Mouse (Mus musculus): ENCODE data around the gene Ndufa7. TPM values are rescaled to one million over a fixed set of nuclear protein-coding genes. Genes with fewer than 3 reads are reported as not detected.
A peak's percentile ranks its signal among the peaks of the same experiment; 100 is the strongest.

The Ndufa7 gene
- polyA plus RNA-seq, 1 experiment = 417 TPM

- peak overlapping the region; percentile 19 for H3K27ac ChIP-seq (ENCODE audit: insufficient read depth, low read depth, low read length)
Measured at GRCm38 (mm10) chr17:33811142-33811516, 13.2 kb upstream of the Ndufa7 start.

DNA sequence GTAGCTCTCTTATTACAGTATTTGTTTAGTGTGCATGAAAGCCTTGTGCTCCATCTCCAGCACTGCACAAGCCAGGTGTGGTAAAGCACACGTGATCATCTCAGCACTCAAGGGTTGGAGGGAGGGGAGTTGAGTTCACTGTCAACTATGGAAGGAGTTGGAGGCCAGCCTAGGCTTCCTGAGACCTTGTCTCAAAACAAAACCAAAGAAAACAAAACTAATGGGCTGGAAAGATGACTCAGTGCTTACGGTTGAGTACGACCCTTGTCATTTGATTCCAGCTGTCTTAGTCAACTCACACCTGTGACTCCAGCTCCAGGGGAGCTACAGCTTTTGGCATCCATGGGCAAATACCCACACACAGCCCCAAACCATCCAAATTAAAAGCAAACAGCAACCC lies 11.9 kb upstream of the Ndufa7 start:
- Histone ChIP-seq H3K36me3 (ENCODE audit: control insufficient read depth, insufficient read depth, low read length) (no peaks in the 10 kb centered on the region), H3K4me3 (ENCODE audit: low read depth, low read length) (no peak overlapping the region), H3K27ac (ENCODE audit: insufficient read depth, low read depth, low read length) (0 out of 2 replicates have a peak overlapping the region, but pooled peaks have one; percentile 8), H3K27me3 (ENCODE audit: control insufficient read depth, insufficient read depth, low read length) (no peaks in the 10 kb centered on the region), H3K4me1 (ENCODE audit: control insufficient read depth, insufficient read depth, insufficient read length, low read length) (peaks cover 2% of the 10 kb centered on the region; the same call in 1 of the 2 replicates)
- TF ChIP-seq POLR2A (IDR thresholded peaks at IDR 0.05; ENCODE audit: low read depth, low read length) = no peak
- no peak for TF ChIP-seq CTCF (IDR thresholded peaks at IDR 0.05; ENCODE audit: extremely low read depth, insufficient read length, insufficient replicate concordance, low read depth, low read length)
- WGBS = 15% methylated on average over 3 of the region's 3 CpGs

More at GRCm38 (mm10) chr17:33811142-33811516, 13.2 kb upstream of the Ndufa7 start:
- Histone ChIP-seq H3K4me1 (ENCODE audit: control insufficient read depth, insufficient read depth, insufficient read length, low read length) (no peaks in the 10 kb centered on the region), H3K27me3 (ENCODE audit: control insufficient read depth, insufficient read depth, low read length) (no peaks in the 10 kb centered on the region), H3K4me3 (ENCODE audit: low read depth, low read length) (peak overlapping the region; percentile 23), H3K36me3 (ENCODE audit: control insufficient read depth, insufficient read depth, low read length) (no peaks in the 10 kb centered on the region)
- no peak for TF ChIP-seq CTCF (IDR thresholded peaks at IDR 0.05; ENCODE audit: extremely low read depth, insufficient read length, insufficient replicate concordance, low read depth, low read length)
- WGBS = 16% methylated on average over 7 of the region's 7 CpGs

GRCm38 (mm10) chr17:33812990-33813389 lies 11.4 kb upstream of the Ndufa7 start:
- Histone ChIP-seq H3K27me3 (ENCODE audit: control insufficient read depth, insufficient read depth, low read length) (no peaks in the 10 kb centered on the region), H3K36me3 (ENCODE audit: control insufficient read depth, insufficient read depth, low read length) (no peaks in the 10 kb centered on the region), H3K4me1 (ENCODE audit: control insufficient read depth, insufficient read depth, insufficient read length, low read length) (peaks cover 5% of the 10 kb centered on the region), H3K27ac (ENCODE audit: insufficient read depth, low read depth, low read length) (0 out of 2 replicates have a peak overlapping the region, but pooled peaks have one; percentile 8), H3K4me3 (ENCODE audit: low read depth, low read length) (no peak overlapping the region)
- 61% methylated on average over 4 of the region's 4 CpGs for WGBS
- TF ChIP-seq POLR2A (IDR thresholded peaks at IDR 0.05; ENCODE audit: low read depth, low read length) = no peak

DNA sequence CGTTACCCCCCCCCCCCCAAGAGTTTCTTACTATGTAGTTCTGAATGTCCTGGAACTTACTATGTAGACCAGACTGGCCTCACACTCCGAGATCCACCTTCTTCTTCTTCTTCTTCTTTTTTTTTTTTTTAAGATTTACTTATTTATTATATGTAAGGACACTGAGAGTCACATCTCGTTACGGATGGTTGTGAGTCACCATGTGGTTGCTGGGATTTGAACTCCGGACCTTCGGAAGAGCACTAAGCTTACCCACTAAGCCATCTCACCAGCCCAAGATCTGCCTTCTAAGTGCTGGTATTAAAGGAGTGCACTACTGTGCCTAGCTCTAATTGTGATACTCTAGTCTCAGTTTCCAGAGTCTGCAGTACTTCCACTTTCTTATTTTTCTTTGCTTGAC lies 9.0 kb upstream of the Ndufa7 start:
- H3K27me3 ChIP-seq (ENCODE audit: control insufficient read depth, insufficient read depth, low read length) = no peaks in the 10 kb centered on the region
- no peak overlapping the region for H3K4me3 ChIP-seq (ENCODE audit: low read depth, low read length)
- H3K27ac ChIP-seq (ENCODE audit: insufficient read depth, low read depth, low read length) = no peak overlapping the region
- H3K4me1 ChIP-seq (ENCODE audit: control insufficient read depth, insufficient read depth, insufficient read length, low read length) = peaks cover 10% of the 10 kb centered on the region
- TF ChIP-seq CTCF (IDR thresholded peaks at IDR 0.05; ENCODE audit: extremely low read depth, insufficient read length, insufficient replicate concordance, low read depth, low read length) (no peak), POLR2A (IDR thresholded peaks at IDR 0.05; ENCODE audit: low read depth, low read length) (no peak)
- 81% methylated on average over 6 of the region's 6 CpGs for WGBS
- peaks cover 2% of the 10 kb centered on the region; the same call in 1 of the 2 replicates for H3K36me3 ChIP-seq (ENCODE audit: control insufficient read depth, insufficient read depth, low read length)

- WGBS = 67% methylated on average over 5 of the region's 5 CpGs
- Histone ChIP-seq H3K4me1 (ENCODE audit: control insufficient read depth, insufficient read depth, insufficient read length, low read length) (peaks cover 10% of the 10 kb centered on the region), H3K36me3 (ENCODE audit: control insufficient read depth, insufficient read depth, low read length) (peaks cover 8% of the 10 kb centered on the region), H3K27ac (ENCODE audit: insufficient read depth, low read depth, low read length) (peak overlapping the region; percentile 56; the same call in 1 of the 2 replicates), H3K4me3 (ENCODE audit: low read depth, low read length) (peak overlapping the region; percentile 64), H3K27me3 (ENCODE audit: control insufficient read depth, insufficient read depth, low read length) (no peaks in the 10 kb centered on the region)
- TF ChIP-seq POLR2A (IDR thresholded peaks at IDR 0.05; ENCODE audit: low read depth, low read length) (no peak), CTCF (IDR thresholded peaks at IDR 0.05; ENCODE audit: extremely low read depth, insufficient read length, insufficient replicate concordance, low read depth, low read length) (no peak)
Measured at GRCm38 (mm10) chr17:33816612-33817011, 7.8 kb upstream of the Ndufa7 start.

DNA sequence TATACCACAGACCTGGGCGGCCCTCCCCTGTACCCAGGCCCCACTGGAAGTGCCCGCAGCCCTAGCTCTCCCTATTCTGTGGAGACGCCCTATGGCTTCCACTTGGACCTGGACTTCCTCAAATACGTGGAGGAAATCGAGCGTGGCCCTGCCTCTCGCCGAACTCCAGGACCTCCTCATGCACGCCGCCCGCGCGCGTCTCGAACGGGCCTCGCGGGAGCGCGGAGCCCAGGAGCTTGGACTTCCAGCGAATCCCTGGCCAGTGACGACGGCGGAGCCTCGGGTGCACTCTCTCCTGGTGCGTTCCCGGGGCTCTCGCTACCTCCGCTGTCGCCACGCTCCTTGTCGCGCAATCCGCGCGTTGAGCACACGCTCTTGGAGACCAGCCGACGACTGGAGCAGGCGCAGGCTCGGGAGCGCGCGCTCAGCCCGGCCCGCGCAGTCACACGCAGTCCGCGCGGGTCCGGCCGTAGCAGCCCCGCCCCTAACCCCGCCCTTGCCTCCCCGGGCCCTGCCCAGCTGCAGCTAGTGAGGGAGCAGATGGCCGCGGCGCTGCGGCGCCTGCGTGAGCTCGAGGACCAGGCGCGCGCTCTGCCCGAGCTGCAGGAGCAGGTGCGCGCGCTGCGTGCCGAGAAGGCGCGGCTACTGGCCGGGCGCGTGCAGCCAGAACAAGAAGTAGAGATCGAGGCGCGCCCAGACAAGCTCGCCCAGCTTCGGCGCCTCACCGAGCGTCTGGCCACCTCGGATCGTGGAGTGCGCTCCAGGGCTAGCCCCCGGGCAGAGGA lies 7.0 kb upstream of the Ndufa7 start:
- peaks cover 16% of the 10 kb centered on the region for H3K36me3 ChIP-seq (ENCODE audit: control insufficient read depth, insufficient read depth, low read length)
- H3K4me1 ChIP-seq (ENCODE audit: control insufficient read depth, insufficient read depth, insufficient read length, low read length) = peaks cover 10% of the 10 kb centered on the region
- H3K27ac ChIP-seq (ENCODE audit: insufficient read depth, low read depth, low read length) = peak overlapping the region; percentile 56
- TF ChIP-seq CTCF (IDR thresholded peaks at IDR 0.05; ENCODE audit: extremely low read depth, insufficient read length, insufficient replicate concordance, low read depth, low read length) = no peak
- TF ChIP-seq POLR2A (IDR thresholded peaks at IDR 0.05; ENCODE audit: low read depth, low read length) = peak; percentile 40; the same call in 1 of the 2 replicates
- no peaks in the 10 kb centered on the region for H3K27me3 ChIP-seq (ENCODE audit: control insufficient read depth, insufficient read depth, low read length)
- WGBS = 1% methylated on average over 89 of the region's 89 CpGs
- peak overlapping the region; percentile 64 for H3K4me3 ChIP-seq (ENCODE audit: low read depth, low read length)

GRCm38 (mm10) chr17:33817969-33818643 lies 6.3 kb upstream of the Ndufa7 start:
- 24% methylated on average over 33 of the region's 33 CpGs for WGBS
- H3K36me3 ChIP-seq (ENCODE audit: control insufficient read depth, insufficient read depth, low read length) = peaks cover 20% of the 10 kb centered on the region
- H3K4me1 ChIP-seq (ENCODE audit: control insufficient read depth, insufficient read depth, insufficient read length, low read length) = peaks cover 11% of the 10 kb centered on the region
- no peak for TF ChIP-seq CTCF (IDR thresholded peaks at IDR 0.05; ENCODE audit: extremely low read depth, insufficient read length, insufficient replicate concordance, low read depth, low read length)
- no peak for TF ChIP-seq POLR2A (IDR thresholded peaks at IDR 0.05; ENCODE audit: low read depth, low read length)
- peak overlapping the region; percentile 61 for H3K4me3 ChIP-seq (ENCODE audit: low read depth, low read length)
- no peaks in the 10 kb centered on the region for H3K27me3 ChIP-seq (ENCODE audit: control insufficient read depth, insufficient read depth, low read length)
- H3K27ac ChIP-seq (ENCODE audit: insufficient read depth, low read depth, low read length) = peak overlapping the region; percentile 37; the same call in 1 of the 2 replicates

All from small intestine, adult 2 months (tissue).